Mouse (Mus musculus): ENCODE results near the gene Tbc1d5. TPM values are rescaled to one million over a fixed set of nuclear protein-coding genes. Genes with fewer than 3 reads are reported as not detected.

Gene Tbc1d5
- polyA plus RNA-seq, 1 experiment from 2014 or later: 8.7 TPM

- H3K9me3 ChIP-seq: no peaks in the 10 kb centered on the region
- H3K4me1 ChIP-seq (replicated peaks): no peaks in the 10 kb centered on the region
- no peaks in the 10 kb centered on the region for H3K27me3 ChIP-seq
- ATAC-seq (ENCODE audit: low read depth): no peak
- H3K4me3 ChIP-seq: no peak overlapping the region
- H3K36me3 ChIP-seq: no peaks in the 10 kb centered on the region
- WGBS: 88% methylated on average over 3 of the region's 3 CpGs
- no peak overlapping the region for H3K4me2 ChIP-seq
- H3K9ac ChIP-seq: no peak overlapping the region
- no peak overlapping the region for H3K27ac ChIP-seq (replicated peaks)
Measured at GRCm38 (mm10) chr17:50867297-50867696, 311.9 kb downstream of the Tbc1d5 start.

- WGBS: 92% methylated on average over 1 of the region's 1 CpGs
- no peaks in the 10 kb centered on the region for H3K4me1 ChIP-seq (replicated peaks)
- no peak overlapping the region for H3K27ac ChIP-seq (replicated peaks)
- no peak overlapping the region for H3K4me2 ChIP-seq
- H3K4me3 ChIP-seq: no peak overlapping the region
- no peak for ATAC-seq (ENCODE audit: low read depth)
- no peaks in the 10 kb centered on the region for H3K36me3 ChIP-seq
- H3K9me3 ChIP-seq: no peaks in the 10 kb centered on the region
- no peaks in the 10 kb centered on the region for H3K27me3 ChIP-seq
- no peak overlapping the region for H3K9ac ChIP-seq
Measured at GRCm38 (mm10) chr17:50864781-50865180, 314.4 kb downstream of the Tbc1d5 start.

- WGBS: 4% methylated on average over 3 of the region's 3 CpGs
- Histone ChIP-seq H3K4me2 (no peak overlapping the region), H3K27ac (replicated peaks) (no peak overlapping the region), H3K36me3 (no peaks in the 10 kb centered on the region), H3K9me3 (no peaks in the 10 kb centered on the region), H3K4me3 (no peak overlapping the region), H3K4me1 (replicated peaks) (peaks cover 5% of the 10 kb centered on the region), H3K9ac (no peak overlapping the region), H3K27me3 (no peaks in the 10 kb centered on the region)
- ATAC-seq (ENCODE audit: low read depth): no peak
Measured at GRCm38 (mm10) chr17:50853220-50853619, 325.9 kb downstream of the Tbc1d5 start.

GRCm38 (mm10) chr17:50851382-50851781, 327.8 kb downstream of the Tbc1d5 start:
- no peak overlapping the region for H3K27ac ChIP-seq (replicated peaks)
- 89% methylated on average over 1 of the region's 1 CpGs for WGBS

GRCm38 (mm10) chr17:50814089-50814488, 365.1 kb downstream of the Tbc1d5 start:
- H3K4me3 ChIP-seq: no peak overlapping the region
- no peak overlapping the region for H3K9ac ChIP-seq
- 63% methylated on average over 1 of the region's 1 CpGs for WGBS
- no peaks in the 10 kb centered on the region for H3K27me3 ChIP-seq
- H3K36me3 ChIP-seq: no peaks in the 10 kb centered on the region
- no peaks in the 10 kb centered on the region for H3K4me1 ChIP-seq (replicated peaks)
- no peak for ATAC-seq (ENCODE audit: low read depth)
- H3K27ac ChIP-seq (replicated peaks): no peak overlapping the region
- H3K9me3 ChIP-seq: no peaks in the 10 kb centered on the region
- no peak overlapping the region for H3K4me2 ChIP-seq

More at GRCm38 (mm10) chr17:50851382-50851781, 327.8 kb downstream of the Tbc1d5 start:
- peaks cover 5% of the 10 kb centered on the region for H3K4me1 ChIP-seq (replicated peaks)
- H3K9me3 ChIP-seq: no peaks in the 10 kb centered on the region
- H3K36me3 ChIP-seq: no peaks in the 10 kb centered on the region
- H3K4me2 ChIP-seq: no peak overlapping the region
- H3K27me3 ChIP-seq: no peaks in the 10 kb centered on the region
- no peak overlapping the region for H3K9ac ChIP-seq
- ATAC-seq (ENCODE audit: low read depth): no peak
- H3K4me3 ChIP-seq: no peak overlapping the region

GRCm38 (mm10) chr17:50813580-50813979, 365.6 kb downstream of the Tbc1d5 start:
- Histone ChIP-seq H3K9ac (no peak overlapping the region), H3K36me3 (no peaks in the 10 kb centered on the region), H3K27ac (replicated peaks) (no peak overlapping the region), H3K9me3 (no peaks in the 10 kb centered on the region), H3K4me3 (no peak overlapping the region), H3K4me2 (no peak overlapping the region), H3K27me3 (no peaks in the 10 kb centered on the region), H3K4me1 (replicated peaks) (no peaks in the 10 kb centered on the region)
- ATAC-seq (ENCODE audit: low read depth): no peak
- WGBS: 91% methylated on average over 6 of the region's 6 CpGs

- no peaks in the 10 kb centered on the region for H3K27me3 ChIP-seq
- H3K27ac ChIP-seq (replicated peaks): no peak overlapping the region
- WGBS: 93% methylated on average over 1 of the region's 1 CpGs
- H3K9me3 ChIP-seq: no peaks in the 10 kb centered on the region
- H3K4me3 ChIP-seq: no peak overlapping the region
- H3K36me3 ChIP-seq: no peaks in the 10 kb centered on the region
- H3K9ac ChIP-seq: no peak overlapping the region
- ATAC-seq (ENCODE audit: low read depth): no peak
- H3K4me1 ChIP-seq (replicated peaks): no peaks in the 10 kb centered on the region
- no peak overlapping the region for H3K4me2 ChIP-seq
Measured at GRCm38 (mm10) chr17:50805631-50806030, 373.5 kb downstream of the Tbc1d5 start.

GRCm38 (mm10) chr17:50803234-50803633, 375.9 kb downstream of the Tbc1d5 start:
- H3K4me2 ChIP-seq: no peak overlapping the region
- H3K4me1 ChIP-seq (replicated peaks): no peaks in the 10 kb centered on the region
- H3K9me3 ChIP-seq: no peaks in the 10 kb centered on the region
- 72% methylated on average over 6 of the region's 6 CpGs for WGBS
- no peaks in the 10 kb centered on the region for H3K27me3 ChIP-seq
- H3K9ac ChIP-seq: no peak overlapping the region
- H3K4me3 ChIP-seq: no peak overlapping the region
- no peak for ATAC-seq (ENCODE audit: low read depth)
- no peak overlapping the region for H3K27ac ChIP-seq (replicated peaks)
- no peaks in the 10 kb centered on the region for H3K36me3 ChIP-seq

GRCm38 (mm10) chr17:50802380-50802779, 376.8 kb downstream of the Tbc1d5 start:
- Histone ChIP-seq H3K4me3 (no peak overlapping the region), H3K9me3 (no peaks in the 10 kb centered on the region), H3K4me1 (replicated peaks) (no peaks in the 10 kb centered on the region), H3K36me3 (no peaks in the 10 kb centered on the region), H3K9ac (no peak overlapping the region), H3K27me3 (no peaks in the 10 kb centered on the region), H3K27ac (replicated peaks) (no peak overlapping the region), H3K4me2 (no peak overlapping the region)
- no peak for ATAC-seq (ENCODE audit: low read depth)
- 80% methylated on average over 8 of the region's 8 CpGs for WGBS

GRCm38 (mm10) chr17:50795445-50796095, 383.6 kb downstream of the Tbc1d5 start:
- 73% methylated on average over 6 of the region's 6 CpGs for WGBS
- Histone ChIP-seq H3K27ac (replicated peaks) (no peak overlapping the region), H3K4me1 (replicated peaks) (no peaks in the 10 kb centered on the region), H3K4me2 (no peak overlapping the region), H3K4me3 (no peak overlapping the region), H3K36me3 (no peaks in the 10 kb centered on the region), H3K27me3 (no peaks in the 10 kb centered on the region), H3K9me3 (no peaks in the 10 kb centered on the region), H3K9ac (no peak overlapping the region)
- ATAC-seq (ENCODE audit: low read depth): peak; percentile 80

- ATAC-seq (ENCODE audit: low read depth): no peak
- no peak overlapping the region for H3K4me3 ChIP-seq
- no peak overlapping the region for H3K27ac ChIP-seq (replicated peaks)
- no peak overlapping the region for H3K9ac ChIP-seq
- H3K9me3 ChIP-seq: no peaks in the 10 kb centered on the region
- H3K4me2 ChIP-seq: no peak overlapping the region
- WGBS: 90% methylated on average over 2 of the region's 2 CpGs
- H3K27me3 ChIP-seq: no peaks in the 10 kb centered on the region
- no peaks in the 10 kb centered on the region for H3K36me3 ChIP-seq
- no peaks in the 10 kb centered on the region for H3K4me1 ChIP-seq (replicated peaks)
Measured at GRCm38 (mm10) chr17:50791671-50792070, 387.5 kb downstream of the Tbc1d5 start.

GRCm38 (mm10) chr17:50788835-50789234, 390.3 kb downstream of the Tbc1d5 start:
- Histone ChIP-seq H3K4me3 (no peak overlapping the region), H3K9me3 (no peaks in the 10 kb centered on the region), H3K27ac (replicated peaks) (no peak overlapping the region), H3K9ac (no peak overlapping the region), H3K4me2 (no peak overlapping the region), H3K4me1 (replicated peaks) (no peaks in the 10 kb centered on the region), H3K36me3 (no peaks in the 10 kb centered on the region), H3K27me3 (no peaks in the 10 kb centered on the region)
- no peak for ATAC-seq (ENCODE audit: low read depth)
- 89% methylated on average over 4 of the region's 4 CpGs for WGBS

- H3K27me3 ChIP-seq: no peaks in the 10 kb centered on the region
- H3K27ac ChIP-seq (replicated peaks): no peak overlapping the region
- H3K9ac ChIP-seq: no peak overlapping the region
- 85% methylated on average over 3 of the region's 3 CpGs for WGBS
- H3K4me3 ChIP-seq: no peak overlapping the region
- H3K4me2 ChIP-seq: no peak overlapping the region
- H3K9me3 ChIP-seq: no peaks in the 10 kb centered on the region
- H3K36me3 ChIP-seq: no peaks in the 10 kb centered on the region
- no peak for ATAC-seq (ENCODE audit: low read depth)
- no peaks in the 10 kb centered on the region for H3K4me1 ChIP-seq (replicated peaks)
Measured at GRCm38 (mm10) chr17:50775247-50775646, 403.9 kb downstream of the Tbc1d5 start.
